Mouse (Mus musculus) CH12.LX (cell line): ENCODE data around the gene Ranbp6. TPM values are rescaled to one million over a fixed set of nuclear protein-coding genes. Genes with fewer than 3 reads are reported as not detected.

Source experiments
- DNase-seq: peaks from one replicate; pipeline ENCODE4 v3.0.0-alpha.2; 2013; ENCODE audit errors: extremely low read depth
- H3K27ac ChIP-seq: 2 replicates; pipeline ENCODE4 v1.5.1; 2012; ENCODE audit warnings: low read depth, mild to moderate bottlenecking, control low read depth, moderate library complexity; ENCODE audit not compliant: insufficient read depth
- H3K27me3 ChIP-seq: replicated peaks from 2 replicates; pipeline ENCODE3; 2012; ENCODE audit warnings: inconsistent platforms
- H3K36me3 ChIP-seq, 2 experiments: replicated peaks in 1 of 2; 2 replicates each; pipeline versions ENCODE3 to v1.6.1; 2012; ENCODE audit warnings: inconsistent platforms in 1 of 2, low read length in 1 of 2, mild to moderate bottlenecking in 1 of 2, mixed read lengths in 1 of 2, moderate library complexity in 1 of 2; ENCODE audit not compliant: control insufficient read depth in 1 of 2, insufficient read depth in 1 of 2
- H3K4me1 ChIP-seq, 2 experiments: 2 replicates each; pipeline ENCODE4 v1.6.1; 2012; ENCODE audit warnings: inconsistent platforms in 1 of 2, moderate library complexity in 1 of 2; ENCODE audit not compliant: insufficient read depth in 2 of 2, control insufficient read depth in 1 of 2
- H3K4me2 ChIP-seq: 2 replicates; pipeline ENCODE4 v1.6.1; 2012; ENCODE audit warnings: low read depth, mild to moderate bottlenecking, control low read depth; ENCODE audit not compliant: poor library complexity, insufficient read depth, severe bottlenecking
- H3K4me3 ChIP-seq, 3 experiments: fragments of 150-350 bp in 1 of 3; sonication (generic) in 1 of 3; replicated peaks in 1 of 3; 2 replicates each; pipeline versions ENCODE3 to v1.5.1; 2011 to 2012; ENCODE audit warnings: low read depth in 2 of 3, low read length in 2 of 3, mild to moderate bottlenecking in 2 of 3, moderate library complexity in 2 of 3, control low read depth in 1 of 3, improper control_type of control experiment in 1 of 3, inconsistent platforms in 1 of 3, mixed read lengths in 1 of 3; ENCODE audit not compliant: poor library complexity in 1 of 3
- H3K79me2 ChIP-seq: replicated peaks from 2 replicates; pipeline ENCODE4 v1.6.1; 2012; ENCODE audit warnings: mild to moderate bottlenecking, moderate library complexity; ENCODE audit not compliant: control insufficient read depth, poor library complexity, insufficient read depth, severe bottlenecking; ENCODE audit errors: extremely low read depth
- H3K9ac ChIP-seq: 2 replicates; pipeline ENCODE4 v1.6.1; 2012; ENCODE audit warnings: low read depth, mild to moderate bottlenecking, control low read depth, moderate library complexity; ENCODE audit not compliant: insufficient read depth
- H3K9me3 ChIP-seq: replicated peaks from 2 replicates; pipeline ENCODE3; 2012; ENCODE audit warnings: low read length, inconsistent platforms, mixed read lengths
- BHLHE40 ChIP-seq: IDR thresholded peaks from 2 replicates; pipeline ENCODE4 v1.6.1; 2011; ENCODE audit warnings: mild to moderate bottlenecking, low read depth, low read length, improper control_type of control experiment
- CHD2 ChIP-seq: IDR thresholded peaks from 2 replicates; pipeline ENCODE4 v1.6.1; 2011; ENCODE audit warnings: low read length, improper control_type of control experiment
- CTCF ChIP-seq, 2 experiments: IDR thresholded peaks in 1 of 2; conservative IDR thresholded peaks in 1 of 2; 2 replicates each; pipeline ENCODE4 v1.5.1; 2011 to 2012; ENCODE audit warnings: low read depth in 2 of 2, low read length in 2 of 2, improper control_type of control experiment in 1 of 2, inconsistent platforms in 1 of 2, mild to moderate bottlenecking in 1 of 2, moderate library complexity in 1 of 2
- ELF1 ChIP-seq: IDR thresholded peaks from 2 replicates; pipeline ENCODE4 v1.6.1; 2014; ENCODE audit warnings: low read depth, mild to moderate bottlenecking, inconsistent platforms, low read length, improper control_type of control experiment
- EP300 ChIP-seq: IDR thresholded peaks from 2 replicates; pipeline ENCODE4 v1.6.1; 2011; ENCODE audit warnings: low read length, improper control_type of control experiment
- ETS1 ChIP-seq: conservative IDR thresholded peaks from 2 replicates; pipeline ENCODE4 v1.6.1; 2012; ENCODE audit warnings: low read depth, mild to moderate bottlenecking, inconsistent platforms, low read length, improper control_type of control experiment, moderate library complexity
- GABPA ChIP-seq: IDR thresholded peaks from 2 replicates; pipeline ENCODE4 v1.6.1; 2012; ENCODE audit warnings: low read depth, low read length, improper control_type of control experiment, inconsistent platforms; ENCODE audit not compliant: insufficient replicate concordance
- HCFC1 ChIP-seq: IDR thresholded peaks from 2 replicates; pipeline ENCODE4 v1.6.1; 2012; ENCODE audit warnings: low read depth, mild to moderate bottlenecking, inconsistent platforms, low read length, improper control_type of control experiment
- IRF4 ChIP-seq: IDR thresholded peaks from 2 replicates; pipeline ENCODE4 v1.6.1; 2014; ENCODE audit warnings: low read depth, mild to moderate bottlenecking, inconsistent platforms, low read length, improper control_type of control experiment
- JUN ChIP-seq: IDR thresholded peaks from 2 replicates; pipeline ENCODE4 v1.6.1; 2011; ENCODE audit warnings: low read depth, mild to moderate bottlenecking, low read length, improper control_type of control experiment, moderate library complexity; ENCODE audit not compliant: insufficient read depth
- JUND ChIP-seq: conservative IDR thresholded peaks from 2 replicates; pipeline ENCODE4 v1.6.1; 2011; ENCODE audit warnings: low read depth, low read length, improper control_type of control experiment
- KAT2A ChIP-seq: IDR thresholded peaks from 2 replicates; pipeline ENCODE4 v1.6.1; 2012; ENCODE audit warnings: low read length, improper control_type of control experiment, inconsistent platforms; ENCODE audit not compliant: insufficient replicate concordance
- MAZ ChIP-seq: IDR thresholded peaks from 2 replicates; pipeline ENCODE4 v1.6.1; 2012; ENCODE audit warnings: low read depth, mild to moderate bottlenecking, inconsistent platforms, low read length, improper control_type of control experiment, moderate library complexity
- MXI1 ChIP-seq: IDR thresholded peaks from 2 replicates; pipeline ENCODE4 v1.6.1; 2011; ENCODE audit warnings: mild to moderate bottlenecking, low read depth, low read length, improper control_type of control experiment
- MYC ChIP-seq: IDR thresholded peaks from 2 replicates; pipeline ENCODE4 v1.6.1; 2011; ENCODE audit warnings: low read depth, mild to moderate bottlenecking, improper control_type of control experiment, low read length
- NELFE ChIP-seq: IDR thresholded peaks from 2 replicates; pipeline ENCODE4 v1.6.1; 2011; ENCODE audit warnings: low read depth, low read length, improper control_type of control experiment
- NRF1 ChIP-seq: IDR thresholded peaks from 2 replicates; pipeline ENCODE4 v1.6.1; 2014; ENCODE audit warnings: low read depth, mild to moderate bottlenecking, inconsistent platforms, low read length, improper control_type of control experiment, moderate library complexity
- PAX5 ChIP-seq: IDR thresholded peaks from 2 replicates; pipeline ENCODE4 v1.6.1; 2012; ENCODE audit warnings: low read length, inconsistent platforms, mixed read lengths
- POLR2A ChIP-seq: IDR thresholded peaks from 2 replicates; pipeline ENCODE4 v1.6.1; 2011; ENCODE audit warnings: low read depth, mild to moderate bottlenecking, improper control_type of control experiment, low read length
- POLR2AphosphoS2 ChIP-seq: IDR thresholded peaks from 2 replicates; pipeline ENCODE4 v1.6.1; 2011; ENCODE audit warnings: low read depth, low read length, improper control_type of control experiment
- RAD21 ChIP-seq: IDR thresholded peaks from 2 replicates; pipeline ENCODE4 v1.6.1; 2011; ENCODE audit warnings: low read depth, mild to moderate bottlenecking, low read length, improper control_type of control experiment, moderate library complexity
- SIN3A ChIP-seq: IDR thresholded peaks from 2 replicates; pipeline ENCODE4 v1.6.1; 2012; ENCODE audit warnings: low read length, improper control_type of control experiment, inconsistent platforms
- TCF12 ChIP-seq: IDR thresholded peaks from 2 replicates; pipeline ENCODE4 v1.6.1; 2014; ENCODE audit warnings: low read depth, mild to moderate bottlenecking, inconsistent platforms, low read length, improper control_type of control experiment
- UBTF ChIP-seq: IDR thresholded peaks from 2 replicates; pipeline ENCODE4 v1.6.1; 2012; ENCODE audit warnings: low read depth, mild to moderate bottlenecking, inconsistent platforms, low read length, improper control_type of control experiment, moderate library complexity
- USF2 ChIP-seq: conservative IDR thresholded peaks from 2 replicates; pipeline ENCODE4 v1.6.1; 2011; ENCODE audit warnings: low read depth, low read length, improper control_type of control experiment
- ZKSCAN1 ChIP-seq: IDR thresholded peaks from 2 replicates; pipeline ENCODE4 v1.6.1; 2012; ENCODE audit warnings: low read depth, inconsistent platforms, low read length, improper control_type of control experiment, borderline replicate concordance
- ZMIZ1 ChIP-seq: IDR thresholded peaks from 2 replicates; pipeline ENCODE4 v1.6.1; 2012; ENCODE audit warnings: low read depth, mild to moderate bottlenecking, inconsistent platforms, low read length, improper control_type of control experiment
- ZNF384 ChIP-seq: IDR thresholded peaks from 2 replicates; pipeline ENCODE4 v1.6.1; 2012; ENCODE audit warnings: low read depth, low read length, improper control_type of control experiment, inconsistent platforms
- dilution Hi-C: fragments of 300-500 bp; cut with MboI; formaldehyde crosslinking; loops from 2 replicates; pipeline ENCODE4 v1.14.3; 2020; ENCODE audit warnings: low sequenced_read_pairs; ENCODE audit not compliant: extremely low pct_unique_long_range_greater_than_20kb, extremely low pct_ligation_motif_present
- in situ Hi-C: fragments of 300-500 bp; cut with MboI; formaldehyde crosslinking; loops from 3 replicates; pipeline ENCODE4 v1.14.3; 2019; ENCODE audit warnings: low sequenced_read_pairs, low pct_ligation_motif_present, low pct_unique_long_range_greater_than_20kb, mixed read lengths
- polyA plus RNA-seq: library from polyadenylated mRNA; unstranded; fragments of >175 nt; gene quantifications from 2 replicates; pipeline ENCODE4 v1.2.1, GENCODE M21; 2012; ENCODE audit warnings: low read depth; ENCODE audit not compliant: insufficient read length
- total RNA-seq, 2 experiments: library from RNA; depleted of rRNA; stranded (reverse); fragments of 300-350 nt in 1 of 2; fragments of >200 nt in 1 of 2; gene quantifications; 2 replicates each; pipeline ENCODE4 v1.2.3; 2012 to 2014

The Ranbp6 gene
- total and polyA plus RNA-seq, 3 experiments = 7.0 to 12.1 (median 8.4) TPM

GRCm38 (mm10) chr19:29842973-29843372, 30.2 kb upstream of the Ranbp6 start:
- dilution Hi-C loops (no loop called here), in situ Hi-C loops (no loop called here)
- Histone ChIP-seq H3K36me3 (no peaks in the 10 kb centered on the region), H3K4me1 (no peaks in the 10 kb centered on the region), H3K9ac (no peak overlapping the region), H3K4me2 (no peak overlapping the region), H3K27ac (no peak overlapping the region), H3K4me3 (no peak overlapping the region), H3K27me3 (no peaks in the 10 kb centered on the region), H3K79me2 (no peaks in the 10 kb centered on the region), H3K9me3 (peaks cover 3% of the 10 kb centered on the region)
- TF ChIP-seq POLR2A = no peak
- no peak for TF ChIP-seq USF2
- TF ChIP-seq KAT2A = no peak
- TF ChIP-seq SIN3A = no peak
- no peak for TF ChIP-seq ETS1
- TF ChIP-seq HCFC1 = no peak
- no peak for TF ChIP-seq ZMIZ1
- TF ChIP-seq NRF1 = no peak
- no peak for TF ChIP-seq JUN
- TF ChIP-seq GABPA = no peak
- TF ChIP-seq MAZ = no peak
- TF ChIP-seq JUND = no peak
- TF ChIP-seq RAD21 = no peak
- no peak for TF ChIP-seq TCF12
- no peak for TF ChIP-seq ZKSCAN1
- no peak for TF ChIP-seq ZNF384
- no peak for TF ChIP-seq NELFE
- no peak for TF ChIP-seq POLR2AphosphoS2
- TF ChIP-seq CHD2 = no peak
- DNase-seq = no peak

- TF ChIP-seq IRF4 (no peak), JUN (no peak), MXI1 (no peak), POLR2AphosphoS2 (no peak), ELF1 (no peak), CTCF (conservative IDR thresholded peaks at IDR 0.05 in 1 of 2, IDR thresholded peaks at IDR 0.05 in 1 of 2; ENCODE audit: low read depth in 2 of 2, low read length in 2 of 2) (no peak), PAX5 (no peak), EP300 (no peak), NELFE (no peak), BHLHE40 (no peak), KAT2A (no peak), UBTF (no peak), MYC (no peak), GABPA (no peak), MAZ (no peak), TCF12 (no peak)
- Histone ChIP-seq H3K9me3 (peaks cover 3% of the 10 kb centered on the region), H3K36me3 (no peaks in the 10 kb centered on the region), H3K4me3 (no peak overlapping the region), H3K27ac (no peak overlapping the region), H3K79me2 (no peaks in the 10 kb centered on the region), H3K9ac (no peak overlapping the region), H3K4me2 (no peak overlapping the region), H3K27me3 (no peaks in the 10 kb centered on the region), H3K4me1 (no peaks in the 10 kb centered on the region)
- DNase-seq = no peak
- dilution Hi-C loops (no loop called here), in situ Hi-C loops (no loop called here)
These were observed 27.9 kb upstream of the Ranbp6 start for GRCm38 (mm10) chr19:29840642-29841041.
